Mouse (Mus musculus) neural tube, embryonic 15.5 days (tissue): ENCODE measurements around the gene Mrpl38. TPM values are rescaled to one million over a fixed set of nuclear protein-coding genes. Genes with fewer than 3 reads are reported as not detected.
A peak's percentile ranks its signal among the peaks of the same experiment; 100 is the strongest.

Source experiments
- ATAC-seq: fragments of 200-750 bp; cut with Nextera tagmentation; 2 replicates; pipeline ENCODE4 v1.8.0; 2017; ENCODE audit warnings: mild to moderate bottlenecking, moderate TSS enrichment, moderate library complexity; ENCODE audit not compliant: low FRiP score
- H3K27ac ChIP-seq: fragments of 300-500 bp; sonication (generic); replicated peaks from 2 replicates; pipeline ENCODE4 v1.5.1; 2015; ENCODE audit warnings: mild to moderate bottlenecking, inconsistent platforms
- H3K27me3 ChIP-seq: fragments of 300-500 bp; sonication (generic); replicated peaks from 2 replicates; pipeline ENCODE4 v1.6.1; 2015; ENCODE audit warnings: inconsistent platforms
- H3K36me3 ChIP-seq: fragments of 300-500 bp; sonication (generic); 2 replicates; pipeline ENCODE4 v1.6.1; 2015; ENCODE audit warnings: inconsistent platforms
- H3K4me1 ChIP-seq: fragments of 300-500 bp; sonication (generic); 2 replicates; pipeline ENCODE4 v1.6.1; 2015; ENCODE audit warnings: inconsistent platforms
- H3K4me2 ChIP-seq: fragments of 300-500 bp; sonication (generic); 2 replicates; pipeline ENCODE4 v1.6.1; 2015; ENCODE audit warnings: inconsistent platforms, mild to moderate bottlenecking, moderate library complexity
- H3K4me3 ChIP-seq: fragments of 300-500 bp; sonication (generic); replicated peaks from 2 replicates; pipeline ENCODE4 v1.5.1; 2015; ENCODE audit warnings: mild to moderate bottlenecking, inconsistent platforms
- H3K9ac ChIP-seq: fragments of 300-500 bp; sonication (generic); replicated peaks from 2 replicates; pipeline ENCODE4 v1.6.1; 2015; ENCODE audit warnings: mild to moderate bottlenecking, inconsistent platforms
- H3K9me3 ChIP-seq: fragments of 300-500 bp; sonication (generic); replicated peaks from 2 replicates; pipeline ENCODE4 v1.6.1; 2016; ENCODE audit warnings: inconsistent platforms
- WGBS: fragments of 180-500 bp; shearing (Covaris S2); methylation state at CpG from one replicate; pipeline ENCODE4 v1.1.7; 2015; ENCODE audit warnings: mixed read lengths; 5-methylcytosine and 5-hydroxymethylcytosine counted together
- polyA plus RNA-seq: library from polyadenylated mRNA; unstranded; fragments of >200 nt; fragmentation: Nextera tagmentation; extraction: Ambion mirVana; gene quantifications from 2 replicates; pipeline ENCODE4 v1.2.1, GENCODE M21; 2015

The Mrpl38 gene
- polyA plus RNA-seq, 1 experiment from 2014 or later = 82.2 TPM

- WGBS = 4% methylated on average over 37 of the region's 43 CpGs
- no peaks in the 10 kb centered on the region for H3K27me3 ChIP-seq
- peak within 1 kb of the TSS; percentile 66 for H3K4me2 ChIP-seq
- H3K36me3 ChIP-seq = peaks cover 21% of the 10 kb centered on the region
- H3K9me3 ChIP-seq = no peaks in the 10 kb centered on the region
- peaks cover 22% of the 10 kb centered on the region for H3K4me1 ChIP-seq
- H3K9ac ChIP-seq = peak within 1 kb of the TSS; percentile 52
- peak within 1 kb of the TSS; percentile 55 for H3K4me3 ChIP-seq
- peak within 1 kb of the TSS; percentile 85 for H3K27ac ChIP-seq
- peak; percentile 98 for ATAC-seq
These were observed 52.1 kb downstream of the Mrpl38 start, which contains the start of gene Wbp2 for GRCm38 (mm10) chr11:116086258-116087193. Gene Wbp2, minus strand, starts transcription at chr11:116086995.

- 90% methylated on average over 6 of the region's 6 CpGs for WGBS
- H3K27me3 ChIP-seq = no peaks in the 10 kb centered on the region
- H3K4me3 ChIP-seq = no peak overlapping the region
- peaks cover 45% of the 10 kb centered on the region for H3K36me3 ChIP-seq
- H3K4me1 ChIP-seq = peaks cover 26% of the 10 kb centered on the region
- H3K27ac ChIP-seq = no peak overlapping the region
- no peak overlapping the region for H3K9ac ChIP-seq
- H3K9me3 ChIP-seq = no peaks in the 10 kb centered on the region
- no peak for ATAC-seq
- H3K4me2 ChIP-seq = no peak overlapping the region
These were observed 54.5 kb downstream of the Mrpl38 start for GRCm38 (mm10) chr11:116084166-116084565.

GRCm38 (mm10) chr11:116083096-116083672 lies 55.5 kb downstream of the Mrpl38 start:
- no peak overlapping the region for H3K4me2 ChIP-seq
- WGBS = 92% methylated on average over 14 of the region's 14 CpGs
- H3K4me3 ChIP-seq = no peak overlapping the region
- peaks cover 34% of the 10 kb centered on the region for H3K4me1 ChIP-seq
- H3K9ac ChIP-seq = no peak overlapping the region
- H3K27me3 ChIP-seq = no peaks in the 10 kb centered on the region
- H3K27ac ChIP-seq = no peak overlapping the region
- H3K9me3 ChIP-seq = no peaks in the 10 kb centered on the region
- peaks cover 48% of the 10 kb centered on the region for H3K36me3 ChIP-seq
- ATAC-seq = no peak

Other genes with a start within 250 kb of the Mrpl38 start
- 2.2 and 8.1 TPM in 2 replicates for gene Smim5, start 238.9 kb downstream of the Mrpl38 start, polyA plus RNA-seq
- 0.68 and 3.1 TPM in 2 replicates for gene Smim6, start 226.9 kb downstream of the Mrpl38 start, polyA plus RNA-seq
- 39.0 and 40.5 TPM in 2 replicates for gene Sap30bp, start 205.6 kb downstream of the Mrpl38 start, polyA plus RNA-seq
- 19.7 and 22.0 TPM in 2 replicates for gene Recql5, start 205.4 kb downstream of the Mrpl38 start, polyA plus RNA-seq
- 2.0 and 4.9 TPM in 2 replicates for gene Itgb4, start 164.2 kb downstream of the Mrpl38 start, polyA plus RNA-seq
- gene Galk1, start 126.1 kb downstream of the Mrpl38 start, polyA plus RNA-seq = 65.9 and 98.5 TPM in 2 replicates
- gene H3f3b, start 110.9 kb downstream of the Mrpl38 start, polyA plus RNA-seq = 1,496 and 1,502 TPM in 2 replicates
- gene Unk, start 108.5 kb downstream of the Mrpl38 start, polyA plus RNA-seq = 31.6 and 33.5 TPM in 2 replicates
- 1.0 and 7.1 TPM in 2 replicates for gene Unc13d, start 60.9 kb downstream of the Mrpl38 start, polyA plus RNA-seq
- 162 and 167 TPM in 2 replicates for gene Wbp2, start 51.9 kb downstream of the Mrpl38 start, polyA plus RNA-seq
- gene Trim47, start 11.7 kb downstream of the Mrpl38 start, polyA plus RNA-seq = 9.8 TPM in 2 replicates
- gene Trim65, start 7.7 kb downstream of the Mrpl38 start, polyA plus RNA-seq = 3.4 and 4.1 TPM in 2 replicates
- gene Fbf1, start 29.3 kb upstream of the Mrpl38 start, polyA plus RNA-seq = 44.2 and 48.5 TPM in 2 replicates
- gene Ten1, start 60.0 kb upstream of the Mrpl38 start, polyA plus RNA-seq = 90.4 and 93.5 TPM in 2 replicates
- gene Acox1, start 60.2 kb upstream of the Mrpl38 start, polyA plus RNA-seq = 58.1 and 61.7 TPM in 2 replicates
- gene Evpl, start 99.2 kb upstream of the Mrpl38 start, polyA plus RNA-seq = 1.00 and 1.9 TPM in 2 replicates
- 64.2 and 77.9 TPM in 2 replicates for gene Srp68, start 135.3 kb upstream of the Mrpl38 start, polyA plus RNA-seq
- 0.47 and 0.52 TPM in 2 replicates for gene Galr2, start 142.1 kb upstream of the Mrpl38 start, polyA plus RNA-seq
- gene Exoc7, start 168.4 kb upstream of the Mrpl38 start, polyA plus RNA-seq = 113 and 114 TPM in 2 replicates
- 11.3 and 12.1 TPM in 2 replicates for gene Foxj1, start 196.5 kb upstream of the Mrpl38 start, polyA plus RNA-seq